Mouse (Mus musculus) liver, embryonic 12.5 days (tissue): ENCODE results near the gene Pgap2. TPM values are rescaled to one million over a fixed set of nuclear protein-coding genes. Genes with fewer than 3 reads are reported as not detected.

Source experiments
- ATAC-seq: fragments of 200-750 bp; cut with Nextera tagmentation; 2 replicates; pipeline ENCODE4 v1.8.0; 2017; ENCODE audit warnings: moderate number of reproducible peaks, mild to moderate bottlenecking, moderate library complexity
- H3K27ac ChIP-seq: fragments of 300-500 bp; sonication (generic); 2 replicates; pipeline ENCODE4 v1.5.1; 2016; ENCODE audit warnings: mild to moderate bottlenecking
- H3K27me3 ChIP-seq: fragments of 300-500 bp; sonication (generic); replicated peaks from 2 replicates; pipeline ENCODE4 v1.6.1; 2016; ENCODE audit warnings: mild to moderate bottlenecking, moderate library complexity
- H3K36me3 ChIP-seq: fragments of 300-500 bp; sonication (generic); 2 replicates; pipeline ENCODE4 v1.6.1; 2016; ENCODE audit warnings: mild to moderate bottlenecking, moderate library complexity
- H3K4me1 ChIP-seq: fragments of 300-500 bp; sonication (generic); 2 replicates; pipeline ENCODE4 v1.6.1; 2016
- H3K4me2 ChIP-seq: fragments of 300-500 bp; sonication (generic); 2 replicates; pipeline ENCODE4 v1.6.1; 2016; ENCODE audit warnings: mild to moderate bottlenecking, moderate library complexity
- H3K4me3 ChIP-seq: fragments of 300-500 bp; sonication (generic); 2 replicates; pipeline ENCODE4 v1.5.1; 2016; ENCODE audit warnings: mild to moderate bottlenecking, moderate library complexity
- H3K9ac ChIP-seq: fragments of 300-500 bp; sonication (generic); 2 replicates; pipeline ENCODE4 v1.6.1; 2016; ENCODE audit warnings: mild to moderate bottlenecking, moderate library complexity
- H3K9me3 ChIP-seq: fragments of 300-500 bp; sonication (generic); replicated peaks from 2 replicates; pipeline ENCODE4 v1.6.1; 2016; ENCODE audit warnings: mild to moderate bottlenecking, moderate library complexity
- WGBS: fragments of 180-500 bp; shearing (Covaris S2); methylation state at CpG from one replicate; pipeline ENCODE4 v1.1.7; 2016; ENCODE audit not compliant: insufficient replicate concordance; 5-methylcytosine and 5-hydroxymethylcytosine counted together
- polyA plus RNA-seq: library from polyadenylated mRNA; unstranded; fragments of >200 nt; fragmentation: Nextera tagmentation; extraction: Ambion mirVana; gene quantifications from 2 replicates; pipeline ENCODE4 v1.2.1, GENCODE M21; 2016

The Pgap2 gene
- 28.5 and 28.6 TPM in 2 replicates for polyA plus RNA-seq

DNA sequence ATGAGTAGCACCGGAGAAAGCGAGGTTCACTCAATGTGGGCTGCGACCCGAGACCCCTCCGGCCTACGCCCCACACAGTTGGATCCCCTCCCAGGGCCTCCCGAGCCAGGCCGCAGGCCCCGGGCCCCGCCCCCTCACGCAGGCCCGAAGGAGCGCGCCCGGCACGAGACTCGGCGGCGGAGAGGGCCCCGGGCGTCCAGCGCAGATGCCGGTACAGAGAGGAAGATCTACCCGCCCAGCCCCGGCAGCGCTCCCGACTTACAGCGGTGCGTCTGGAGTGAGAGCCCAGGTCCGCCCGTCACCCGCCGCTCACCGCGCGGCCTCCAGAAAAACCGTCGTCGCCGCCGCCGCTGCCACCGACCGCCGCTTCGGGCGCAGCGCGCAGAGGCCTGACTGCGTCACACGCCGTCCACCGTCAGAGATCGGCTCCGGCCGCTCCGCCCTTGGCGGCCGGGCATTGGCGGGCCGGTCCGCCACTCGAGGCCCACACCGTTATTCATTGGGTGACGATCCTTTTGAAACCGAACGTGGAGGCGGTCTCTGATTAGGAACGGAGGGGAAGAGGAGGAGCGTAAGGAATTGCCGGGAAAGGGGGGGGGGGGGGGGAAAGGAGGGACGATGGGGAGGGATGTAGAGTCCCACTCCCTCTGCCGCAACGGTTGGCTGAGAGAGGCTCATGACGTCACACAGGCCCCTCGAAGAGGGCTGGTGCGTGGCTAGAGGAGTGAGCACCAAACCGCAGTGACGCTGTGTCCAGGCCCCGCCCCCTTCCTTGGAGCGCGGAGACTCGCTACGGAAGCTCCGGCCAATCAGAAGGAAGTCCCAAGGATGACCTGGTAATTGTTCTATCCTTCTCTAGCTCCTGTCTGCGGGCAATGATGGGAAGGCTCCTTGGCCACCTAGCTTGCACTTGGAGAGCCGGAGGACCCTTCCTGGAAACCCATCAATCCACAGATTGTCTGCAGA lies at the start of gene Pgap2, which contains the start of gene Nup98:
Gene Pgap2, plus strand, starts transcription at position 453 of the 966 bp plus-strand sequence.
Gene Nup98, minus strand, starts transcription at position 421 of the 966 bp plus-strand sequence.
- H3K4me3 ChIP-seq, result peak within 1 kb of the TSS; percentile 95
- peak within 1 kb of the TSS; percentile 89 for H3K9ac ChIP-seq
- peak; percentile 96 for ATAC-seq
- H3K9me3 ChIP-seq, result no peaks in the 10 kb centered on the region
- peaks cover 12% of the 10 kb centered on the region for H3K36me3 ChIP-seq
- H3K27ac ChIP-seq, result peak within 1 kb of the TSS; percentile 91
- peaks cover 50% of the 10 kb centered on the region for H3K4me1 ChIP-seq
- under 1% methylated on average over 78 of the region's 87 CpGs for WGBS
- H3K4me2 ChIP-seq, result peak within 1 kb of the TSS; percentile 82
- no peaks in the 10 kb centered on the region for H3K27me3 ChIP-seq

GRCm38 (mm10) chr7:102170300-102170699 lies 39.7 kb upstream of the Pgap2 start:
- Histone ChIP-seq H3K27ac (no peak overlapping the region), H3K9me3 (no peaks in the 10 kb centered on the region), H3K4me3 (no peak overlapping the region), H3K9ac (no peak overlapping the region), H3K4me1 (no peaks in the 10 kb centered on the region), H3K36me3 (peaks cover 58% of the 10 kb centered on the region), H3K4me2 (no peak overlapping the region), H3K27me3 (no peaks in the 10 kb centered on the region)
- no peak for ATAC-seq

GRCm38 (mm10) chr7:102183849-102184248 lies 26.2 kb upstream of the Pgap2 start:
- no peaks in the 10 kb centered on the region for H3K4me1 ChIP-seq
- H3K27me3 ChIP-seq, result no peaks in the 10 kb centered on the region
- no peak overlapping the region for H3K4me3 ChIP-seq
- H3K36me3 ChIP-seq, result peaks cover 91% of the 10 kb centered on the region
- no peak for ATAC-seq
- no peaks in the 10 kb centered on the region for H3K9me3 ChIP-seq
- no peak overlapping the region for H3K4me2 ChIP-seq
- no peak overlapping the region for H3K9ac ChIP-seq
- WGBS, result 80% methylated on average over 3 of the region's 3 CpGs
- no peak overlapping the region for H3K27ac ChIP-seq

- no peak overlapping the region for H3K4me3 ChIP-seq
- WGBS, result 93% methylated on average over 1 of the region's 1 CpGs
- peaks cover 79% of the 10 kb centered on the region for H3K36me3 ChIP-seq
- no peaks in the 10 kb centered on the region for H3K27me3 ChIP-seq
- no peak for ATAC-seq
- no peaks in the 10 kb centered on the region for H3K9me3 ChIP-seq
- H3K4me1 ChIP-seq, result no peaks in the 10 kb centered on the region
- no peak overlapping the region for H3K4me2 ChIP-seq
- H3K27ac ChIP-seq, result no peak overlapping the region
- no peak overlapping the region for H3K9ac ChIP-seq
Observed at GRCm38 (mm10) chr7:102192356-102192755, 17.7 kb upstream of the Pgap2 start.

DNA sequence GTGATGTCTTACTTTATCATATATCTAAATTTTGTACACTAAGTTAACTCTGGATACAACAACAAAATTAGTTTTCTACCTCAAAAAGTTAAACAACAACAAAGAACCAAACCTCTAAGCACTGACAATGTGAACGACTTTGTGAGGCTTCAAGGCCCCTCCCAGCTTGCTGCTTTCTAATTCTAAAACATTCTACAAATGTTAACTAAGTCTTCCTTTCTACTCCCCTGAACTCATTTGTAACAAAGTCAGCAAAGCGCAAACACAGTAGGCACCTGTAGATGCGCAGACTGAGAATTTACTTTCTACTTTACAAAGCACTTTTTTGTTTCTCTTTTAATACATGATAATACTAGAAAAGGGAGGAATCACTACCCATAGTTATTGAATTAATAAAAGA lies 9.4 kb upstream of the Pgap2 start:
- Histone ChIP-seq H3K9me3 (no peaks in the 10 kb centered on the region), H3K4me2 (no peak overlapping the region), H3K27me3 (no peaks in the 10 kb centered on the region), H3K9ac (no peak overlapping the region), H3K36me3 (peaks cover 11% of the 10 kb centered on the region), H3K4me3 (no peak overlapping the region), H3K27ac (no peak overlapping the region), H3K4me1 (peaks cover 31% of the 10 kb centered on the region)
- WGBS, result 82% methylated on average over 3 of the region's 3 CpGs
- ATAC-seq, result no peak

DNA sequence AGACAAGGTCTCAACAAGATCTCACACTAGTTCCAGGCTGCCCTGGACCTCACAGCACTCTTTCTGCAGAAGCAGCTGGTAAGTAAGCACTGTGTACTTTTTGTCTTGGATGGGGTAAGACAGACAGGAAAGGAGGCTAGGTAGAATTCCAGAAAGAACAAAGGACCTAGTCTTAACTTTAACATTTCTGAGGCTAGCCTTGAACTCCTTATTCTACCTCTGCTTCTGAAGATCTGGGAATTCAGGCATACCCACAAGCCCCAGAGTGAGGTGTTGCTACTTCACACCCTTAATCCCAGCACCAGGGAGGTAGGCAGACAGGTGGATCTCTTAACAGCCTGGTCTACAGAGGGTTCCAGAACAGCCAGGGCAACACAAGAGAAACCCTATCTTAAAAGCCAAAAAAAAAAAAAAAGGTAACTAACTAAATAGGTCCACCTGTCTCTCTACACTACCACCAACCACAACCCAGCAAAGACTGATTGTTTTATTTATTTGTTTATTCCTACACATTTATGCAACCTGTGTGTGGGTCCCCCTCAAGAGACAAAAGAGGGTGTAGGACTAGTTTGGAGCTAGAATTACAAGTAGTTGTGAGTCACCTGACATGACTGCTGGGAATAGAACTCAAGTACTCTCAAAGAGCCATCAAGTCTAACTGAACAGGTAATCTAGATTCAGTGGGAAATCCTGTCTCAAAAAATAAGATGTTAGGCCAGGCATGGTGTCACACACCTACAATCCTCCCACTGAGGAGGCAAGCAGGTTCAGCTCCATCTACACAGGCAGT lies 8.8 kb upstream of the Pgap2 start:
- Histone ChIP-seq H3K9me3 (no peaks in the 10 kb centered on the region), H3K4me1 (peaks cover 37% of the 10 kb centered on the region), H3K4me2 (no peak overlapping the region), H3K27me3 (no peaks in the 10 kb centered on the region), H3K9ac (no peak overlapping the region), H3K36me3 (peaks cover 11% of the 10 kb centered on the region), H3K4me3 (no peak overlapping the region), H3K27ac (no peak overlapping the region)
- no peak for ATAC-seq

GRCm38 (mm10) chr7:102204296-102204857 lies 5.6 kb upstream of the Pgap2 start:
- Histone ChIP-seq H3K9me3 (no peaks in the 10 kb centered on the region), H3K27ac (no peak overlapping the region), H3K36me3 (peaks cover 23% of the 10 kb centered on the region), H3K4me2 (no peak overlapping the region), H3K4me1 (peaks cover 59% of the 10 kb centered on the region), H3K9ac (no peak overlapping the region), H3K27me3 (no peaks in the 10 kb centered on the region), H3K4me3 (no peak overlapping the region)
- no peak for ATAC-seq
- WGBS, result 84% methylated on average over 3 of the region's 3 CpGs

- Histone ChIP-seq H3K9ac (no peak overlapping the region), H3K27ac (peak overlapping the region; percentile 69; the same call in 1 of the 2 replicates), H3K27me3 (no peaks in the 10 kb centered on the region), H3K4me2 (peak overlapping the region; percentile 28; the same call in 1 of the 2 replicates), H3K9me3 (no peaks in the 10 kb centered on the region), H3K4me3 (no peak overlapping the region), H3K4me1 (peaks cover 60% of the 10 kb centered on the region), H3K36me3 (peaks cover 23% of the 10 kb centered on the region)
- 21% methylated on average over 1 of the region's 1 CpGs for WGBS
- ATAC-seq, result peak; percentile 35
Observed at GRCm38 (mm10) chr7:102205646-102206045, 4.4 kb upstream of the Pgap2 start.

- peaks cover 60% of the 10 kb centered on the region for H3K4me1 ChIP-seq
- H3K4me3 ChIP-seq, result peak overlapping the region; percentile 95
- H3K27me3 ChIP-seq, result no peaks in the 10 kb centered on the region
- H3K9ac ChIP-seq, result peak overlapping the region; percentile 89
- no peaks in the 10 kb centered on the region for H3K9me3 ChIP-seq
- peak overlapping the region; percentile 89 for H3K27ac ChIP-seq
- H3K36me3 ChIP-seq, result peaks cover 20% of the 10 kb centered on the region
- ATAC-seq, result no peak
- WGBS, result 37% methylated on average over 4 of the region's 4 CpGs
- peak overlapping the region; percentile 82 for H3K4me2 ChIP-seq
Observed at GRCm38 (mm10) chr7:102208806-102209363, 1.1 kb upstream of the Pgap2 start.

DNA sequence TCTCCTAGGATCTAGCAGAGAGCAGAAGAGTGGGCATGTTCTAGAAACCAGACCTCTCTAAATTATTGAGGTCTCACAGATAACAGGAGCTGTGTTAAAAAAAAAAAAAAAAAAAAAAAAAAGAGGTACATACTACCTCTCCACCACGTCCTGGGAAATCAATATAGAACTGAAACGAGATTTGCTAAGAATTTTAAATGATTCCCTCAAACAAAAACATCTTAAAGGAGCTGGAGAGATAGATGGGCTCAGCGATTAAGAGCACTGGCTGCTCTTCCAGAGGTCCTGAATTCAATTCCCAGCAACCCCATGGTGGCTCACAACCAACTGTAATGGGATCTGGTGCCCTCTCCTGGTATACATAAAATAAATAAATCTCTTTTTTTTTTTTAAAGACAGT lies 1.1 kb downstream of the Pgap2 start:
- no peaks in the 10 kb centered on the region for H3K27me3 ChIP-seq
- peak overlapping the region; percentile 95 for H3K4me3 ChIP-seq
- peak overlapping the region; percentile 91 for H3K27ac ChIP-seq
- no peaks in the 10 kb centered on the region for H3K9me3 ChIP-seq
- H3K9ac ChIP-seq, result peak overlapping the region; percentile 89
- peak overlapping the region; percentile 82 for H3K4me2 ChIP-seq
- H3K36me3 ChIP-seq, result peaks cover 12% of the 10 kb centered on the region
- 48% methylated on average over 3 of the region's 3 CpGs for WGBS
- H3K4me1 ChIP-seq, result peaks cover 42% of the 10 kb centered on the region
- ATAC-seq, result no peak

- Histone ChIP-seq H3K4me3 (peak overlapping the region; percentile 69), H3K27me3 (no peaks in the 10 kb centered on the region), H3K9me3 (no peaks in the 10 kb centered on the region), H3K36me3 (0 out of 2 replicates have a peak, but pooled peaks cover 4% of the 10 kb centered on the region), H3K4me2 (peak overlapping the region; percentile 93), H3K27ac (no peak overlapping the region), H3K9ac (no peak overlapping the region), H3K4me1 (peaks cover 28% of the 10 kb centered on the region)
- 37% methylated on average over 1 of the region's 1 CpGs for WGBS
- no peak for ATAC-seq
Observed at GRCm38 (mm10) chr7:102221899-102222298, 11.9 kb downstream of the Pgap2 start.
